Mouse (Mus musculus): ENCODE data around the gene Fblim1. TPM values are rescaled to one million over a fixed set of nuclear protein-coding genes. Genes with fewer than 3 reads are reported as not detected.
A peak's percentile ranks its signal among the peaks of the same experiment; 100 is the strongest.

Fblim1 gene
- polyA plus RNA-seq, 1 experiment from 2014 or later, result 41.0 TPM

- H3K4me3 ChIP-seq, result no peak within 1 kb of the TSS
- H3K4me2 ChIP-seq, result no peak within 1 kb of the TSS
- H3K27ac ChIP-seq, result peak within 1 kb of the TSS; percentile 23; the same call in 1 of the 2 replicates
- no peaks in the 10 kb centered on the region for H3K9me3 ChIP-seq
- 0 out of 2 replicates have a peak, but pooled peaks cover 4% of the 10 kb centered on the region for H3K27me3 ChIP-seq
- 0 out of 2 replicates have a peak, but pooled peaks cover 3% of the 10 kb centered on the region for H3K4me1 ChIP-seq (replicated peaks)
- H3K9ac ChIP-seq, result peak within 1 kb of the TSS; percentile 29; the same call in 1 of the 2 replicates
- no peak for ATAC-seq (ENCODE audit: low FRiP score)
- WGBS, result 67% methylated on average over 1 of the region's 1 CpGs
- peaks cover 39% of the 10 kb centered on the region for H3K36me3 ChIP-seq
Measured at GRCm38 (mm10) chr4:141623666-141624065, 17.8 kb upstream of the Fblim1 start, which contains the start of gene Slc25a34. Slc25a34 (minus strand) TSS chr4:141623821.

GRCm38 (mm10) chr4:141623037-141623436, 17.1 kb upstream of the Fblim1 start:
- Histone ChIP-seq H3K4me3 (no peak overlapping the region), H3K27ac (peak overlapping the region; percentile 23; the same call in 1 of the 2 replicates), H3K4me2 (no peak overlapping the region), H3K9ac (peak overlapping the region; percentile 29; the same call in 1 of the 2 replicates), H3K36me3 (peaks cover 33% of the 10 kb centered on the region), H3K9me3 (no peaks in the 10 kb centered on the region), H3K27me3 (peaks cover 5% of the 10 kb centered on the region; the same call in 1 of the 2 replicates), H3K4me1 (replicated peaks) (peaks cover 6% of the 10 kb centered on the region)
- 89% methylated on average over 11 of the region's 11 CpGs for WGBS
- ATAC-seq (ENCODE audit: low FRiP score), result no peak

GRCm38 (mm10) chr4:141622580-141622979, 16.7 kb upstream of the Fblim1 start:
- no peak overlapping the region for H3K9ac ChIP-seq
- H3K4me3 ChIP-seq, result no peak overlapping the region
- peaks cover 10% of the 10 kb centered on the region; the same call in 1 of the 2 replicates for H3K27me3 ChIP-seq
- H3K4me2 ChIP-seq, result no peak overlapping the region
- H3K4me1 ChIP-seq (replicated peaks), result peaks cover 11% of the 10 kb centered on the region
- H3K27ac ChIP-seq, result no peak overlapping the region
- no peak for ATAC-seq (ENCODE audit: low FRiP score)
- WGBS, result 86% methylated on average over 5 of the region's 5 CpGs
- no peaks in the 10 kb centered on the region for H3K9me3 ChIP-seq
- peaks cover 28% of the 10 kb centered on the region for H3K36me3 ChIP-seq

- peaks cover 15% of the 10 kb centered on the region for H3K4me1 ChIP-seq (replicated peaks)
- ATAC-seq (ENCODE audit: low FRiP score), result no peak
- no peak overlapping the region for H3K4me2 ChIP-seq
- no peak overlapping the region for H3K4me3 ChIP-seq
- H3K27me3 ChIP-seq, result peaks cover 11% of the 10 kb centered on the region; the same call in 1 of the 2 replicates
- no peak overlapping the region for H3K27ac ChIP-seq
- peaks cover 23% of the 10 kb centered on the region for H3K36me3 ChIP-seq
- 89% methylated on average over 8 of the region's 8 CpGs for WGBS
- no peaks in the 10 kb centered on the region for H3K9me3 ChIP-seq
- H3K9ac ChIP-seq, result no peak overlapping the region
Measured at GRCm38 (mm10) chr4:141622091-141622490, 16.2 kb upstream of the Fblim1 start.

- Histone ChIP-seq H3K27ac (no peak overlapping the region), H3K9ac (no peak overlapping the region), H3K4me2 (no peak overlapping the region), H3K9me3 (no peaks in the 10 kb centered on the region), H3K36me3 (peaks cover 15% of the 10 kb centered on the region), H3K27me3 (peaks cover 11% of the 10 kb centered on the region; the same call in 1 of the 2 replicates), H3K4me3 (no peak overlapping the region), H3K4me1 (replicated peaks) (peaks cover 15% of the 10 kb centered on the region)
- 83% methylated on average over 8 of the region's 8 CpGs for WGBS
- no peak for ATAC-seq (ENCODE audit: low FRiP score)
Measured at GRCm38 (mm10) chr4:141621297-141621696, 15.4 kb upstream of the Fblim1 start.

DNA sequence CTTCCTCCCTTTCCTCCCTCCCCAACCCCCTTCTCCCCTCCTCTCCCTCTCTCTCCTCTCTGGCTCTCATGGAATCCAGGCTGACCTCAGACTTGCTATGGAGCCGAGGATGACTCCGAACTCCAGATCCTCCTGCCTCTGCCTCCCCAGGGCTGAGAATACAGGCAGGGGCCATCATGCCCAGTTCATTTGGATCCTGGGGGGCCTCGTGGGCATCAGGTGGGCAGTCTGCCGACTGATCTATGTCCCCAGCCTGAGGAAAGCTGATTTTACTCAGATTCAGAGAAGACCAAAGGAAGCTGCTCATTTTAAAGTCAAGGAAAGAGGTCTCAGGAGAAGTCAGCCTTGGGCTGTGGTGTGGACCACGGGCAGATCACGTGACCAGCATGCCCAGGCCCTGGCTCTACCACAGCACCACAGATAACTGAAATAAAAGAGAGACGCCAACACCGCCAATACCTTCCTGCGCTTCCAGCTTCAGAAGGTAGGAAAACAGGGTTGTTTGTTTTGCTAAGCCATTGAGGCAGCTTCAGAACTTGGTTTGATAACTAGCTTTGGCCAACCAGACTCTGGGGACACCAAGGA, 13.5 kb upstream of the Fblim1 start:
- no peak overlapping the region for H3K4me3 ChIP-seq
- peaks cover 15% of the 10 kb centered on the region for H3K4me1 ChIP-seq (replicated peaks)
- H3K9me3 ChIP-seq, result no peaks in the 10 kb centered on the region
- H3K9ac ChIP-seq, result no peak overlapping the region
- no peak for ATAC-seq (ENCODE audit: low FRiP score)
- no peaks in the 10 kb centered on the region for H3K36me3 ChIP-seq
- WGBS, result 89% methylated on average over 9 of the region's 9 CpGs
- H3K27me3 ChIP-seq, result peaks cover 11% of the 10 kb centered on the region; the same call in 1 of the 2 replicates
- H3K4me2 ChIP-seq, result no peak overlapping the region
- H3K27ac ChIP-seq, result no peak overlapping the region

DNA sequence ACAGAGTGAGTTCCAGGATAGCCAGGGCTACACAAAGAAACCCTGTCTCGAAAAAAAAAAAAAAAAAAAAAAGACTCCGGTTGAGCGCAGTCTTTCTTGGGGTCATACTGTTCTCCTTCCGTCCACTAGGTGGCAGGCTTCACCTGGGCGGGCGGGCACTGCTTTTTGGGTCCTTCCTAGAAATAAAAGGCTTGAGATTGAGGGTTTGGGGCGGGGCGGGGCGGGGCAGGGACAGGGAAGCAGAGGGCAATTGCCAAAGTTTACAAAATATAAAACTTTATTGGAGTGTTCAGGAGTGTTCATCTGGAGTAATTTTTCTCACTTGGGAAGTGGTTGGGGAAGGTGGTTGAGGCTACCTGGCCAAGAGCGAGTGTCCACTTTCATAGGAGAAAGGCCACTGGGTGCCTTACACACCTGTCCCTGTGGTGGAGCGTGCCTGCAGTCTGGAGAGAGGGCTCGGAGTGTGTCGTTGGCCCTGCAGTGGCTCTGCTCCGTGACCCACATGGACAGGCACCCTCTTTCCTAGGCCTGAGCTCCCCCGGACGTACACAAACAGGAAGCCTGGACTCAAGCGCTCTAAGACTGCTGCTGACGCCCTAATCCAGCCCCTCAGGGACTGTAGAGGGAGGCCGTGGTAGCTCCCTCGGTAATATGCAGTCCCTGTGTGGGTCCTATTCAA, 12.8 kb upstream of the Fblim1 start, which contains the start of gene Tmem82:
Tmem82 (minus strand) TSS at position 69 of the 679 bp plus-strand sequence.
- WGBS, result 29% methylated on average over 20 of the region's 20 CpGs
- peak within 1 kb of the TSS; percentile 8; the same call in 1 of the 2 replicates for H3K4me3 ChIP-seq
- peaks cover 11% of the 10 kb centered on the region; the same call in 1 of the 2 replicates for H3K27me3 ChIP-seq
- no peak within 1 kb of the TSS for H3K27ac ChIP-seq
- H3K4me2 ChIP-seq, result peak within 1 kb of the TSS; percentile 48
- H3K36me3 ChIP-seq, result no peaks in the 10 kb centered on the region
- no peak for ATAC-seq (ENCODE audit: low FRiP score)
- peaks cover 14% of the 10 kb centered on the region for H3K4me1 ChIP-seq (replicated peaks)
- H3K9me3 ChIP-seq, result no peaks in the 10 kb centered on the region
- H3K9ac ChIP-seq, result no peak within 1 kb of the TSS; the same call in 1 of the 2 replicates

GRCm38 (mm10) chr4:141617863-141618564, 12.1 kb upstream of the Fblim1 start:
- ATAC-seq (ENCODE audit: low FRiP score), result 0 out of 2 replicates have a peak, but pooled peaks have one; percentile 12
- no peaks in the 10 kb centered on the region for H3K9me3 ChIP-seq
- no peaks in the 10 kb centered on the region for H3K36me3 ChIP-seq
- 8% methylated on average over 22 of the region's 22 CpGs for WGBS
- H3K9ac ChIP-seq, result no peak overlapping the region; the same call in 1 of the 2 replicates
- peaks cover 12% of the 10 kb centered on the region for H3K4me1 ChIP-seq (replicated peaks)
- peak overlapping the region; percentile 8; the same call in 1 of the 2 replicates for H3K4me3 ChIP-seq
- H3K4me2 ChIP-seq, result peak overlapping the region; percentile 48
- no peak overlapping the region for H3K27ac ChIP-seq
- H3K27me3 ChIP-seq, result peaks cover 11% of the 10 kb centered on the region; the same call in 1 of the 2 replicates

DNA sequence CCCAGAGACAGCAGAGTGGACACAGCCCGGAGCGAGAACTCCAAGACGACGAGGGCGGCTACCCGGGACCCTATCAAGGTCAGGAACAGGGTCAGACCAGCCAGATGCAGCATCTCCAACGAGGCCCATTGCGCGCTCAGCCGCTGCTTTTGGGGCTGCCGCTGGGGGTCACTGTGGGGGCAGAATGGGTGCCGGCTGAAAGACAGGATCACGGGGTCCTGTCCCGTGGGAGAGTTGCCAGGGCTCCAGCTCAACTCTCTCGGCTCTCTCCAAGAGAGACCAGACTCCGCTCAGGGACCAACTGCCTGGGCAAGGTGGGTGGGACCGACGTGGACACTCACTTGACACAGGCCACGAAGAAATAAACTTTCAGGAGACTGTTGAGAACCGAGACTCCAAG, 11.4 kb upstream of the Fblim1 start:
- H3K4me3 ChIP-seq, result 0 out of 2 replicates have a peak overlapping the region, but pooled peaks have one; percentile 8
- peak overlapping the region; percentile 48 for H3K4me2 ChIP-seq
- 4% methylated on average over 20 of the region's 20 CpGs for WGBS
- H3K27me3 ChIP-seq, result peaks cover 11% of the 10 kb centered on the region; the same call in 1 of the 2 replicates
- no peaks in the 10 kb centered on the region for H3K36me3 ChIP-seq
- no peak overlapping the region for H3K9ac ChIP-seq
- peak; percentile 18; the same call in 1 of the 2 replicates for ATAC-seq (ENCODE audit: low FRiP score)
- no peak overlapping the region for H3K27ac ChIP-seq
- H3K9me3 ChIP-seq, result no peaks in the 10 kb centered on the region
- H3K4me1 ChIP-seq (replicated peaks), result peaks cover 12% of the 10 kb centered on the region

DNA sequence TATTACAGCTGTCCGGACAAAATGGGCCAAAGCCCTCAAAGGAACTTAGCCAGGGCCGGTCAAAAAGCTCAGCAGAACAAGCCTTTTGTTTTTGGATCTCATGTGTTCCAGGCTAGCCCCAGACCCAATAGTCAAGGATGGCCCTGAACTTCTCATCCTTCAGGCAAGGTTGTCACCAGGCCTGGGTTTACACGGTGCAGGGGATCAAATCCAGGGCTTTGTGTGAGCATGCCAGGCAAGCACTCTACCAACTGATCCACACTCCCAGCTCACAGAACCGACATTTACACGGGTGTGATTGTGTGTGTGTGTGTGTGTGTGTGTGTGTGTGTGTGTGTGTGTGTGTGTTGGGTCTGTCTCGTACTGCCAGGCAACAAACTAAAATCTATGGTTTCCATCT, 10.9 kb upstream of the Fblim1 start:
- H3K9ac ChIP-seq, result no peak overlapping the region
- WGBS, result 79% methylated on average over 5 of the region's 6 CpGs
- no peaks in the 10 kb centered on the region for H3K36me3 ChIP-seq
- no peaks in the 10 kb centered on the region for H3K9me3 ChIP-seq
- no peak for ATAC-seq (ENCODE audit: low FRiP score)
- no peak overlapping the region for H3K4me3 ChIP-seq
- no peak overlapping the region for H3K4me2 ChIP-seq
- no peak overlapping the region for H3K27ac ChIP-seq
- peaks cover 12% of the 10 kb centered on the region for H3K4me1 ChIP-seq (replicated peaks)
- H3K27me3 ChIP-seq, result peaks cover 11% of the 10 kb centered on the region; the same call in 1 of the 2 replicates

- H3K27me3 ChIP-seq, result peaks cover 8% of the 10 kb centered on the region; the same call in 1 of the 2 replicates
- H3K36me3 ChIP-seq, result no peaks in the 10 kb centered on the region
- no peak overlapping the region for H3K9ac ChIP-seq
- H3K9me3 ChIP-seq, result no peaks in the 10 kb centered on the region
- H3K4me1 ChIP-seq (replicated peaks), result peaks cover 12% of the 10 kb centered on the region
- H3K4me2 ChIP-seq, result no peak overlapping the region
- H3K27ac ChIP-seq, result no peak overlapping the region
- H3K4me3 ChIP-seq, result no peak overlapping the region
- no peak for ATAC-seq (ENCODE audit: low FRiP score)
- WGBS, result 76% methylated on average over 14 of the region's 14 CpGs
Measured at GRCm38 (mm10) chr4:141614946-141615345, 9.1 kb upstream of the Fblim1 start.

- WGBS, result 82% methylated on average over 6 of the region's 6 CpGs
- H3K4me1 ChIP-seq (replicated peaks), result peaks cover 1% of the 10 kb centered on the region; the same call in 1 of the 2 replicates
- no peak overlapping the region for H3K27ac ChIP-seq
- H3K9me3 ChIP-seq, result no peaks in the 10 kb centered on the region
- no peak overlapping the region for H3K9ac ChIP-seq
- no peaks in the 10 kb centered on the region for H3K36me3 ChIP-seq
- H3K27me3 ChIP-seq, result no peaks in the 10 kb centered on the region
- no peak for ATAC-seq (ENCODE audit: low FRiP score)
- no peak overlapping the region for H3K4me3 ChIP-seq
- no peak overlapping the region for H3K4me2 ChIP-seq
Measured at GRCm38 (mm10) chr4:141609538-141609937, 3.6 kb upstream of the Fblim1 start.

All from hindbrain, embryonic 13.5 days (tissue).